Mouse (Mus musculus): Measurements from ENCODE around the gene Tmem161b. TPM values are rescaled to one million over a fixed set of nuclear protein-coding genes. Genes with fewer than 3 reads are reported as not detected.

Tmem161b gene
- polyA plus RNA-seq, 1 experiment from 2014 or later = 13.5 TPM

DNA sequence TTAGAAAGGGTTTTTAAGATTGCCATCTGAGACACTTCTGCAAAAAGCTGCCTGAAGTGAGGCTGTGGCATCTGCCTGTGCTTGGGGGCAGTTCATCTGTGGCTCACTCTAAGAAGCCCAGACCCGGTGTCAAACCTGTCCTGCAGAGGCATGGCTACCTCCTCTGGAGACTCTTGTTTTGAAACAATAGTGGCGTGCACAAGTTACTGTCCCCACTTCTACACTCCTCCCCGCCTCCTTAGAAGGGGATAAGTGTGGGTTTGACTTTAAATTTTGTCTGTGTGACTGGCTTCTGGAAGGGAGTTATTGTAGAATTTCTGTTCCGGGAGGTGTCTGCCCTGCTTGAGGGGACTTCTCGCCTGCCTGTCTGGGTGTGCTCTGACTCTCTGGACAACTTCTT, 121.2 kb downstream of the Tmem161b start:
- Histone ChIP-seq H3K27me3 (replicated peaks; ENCODE audit: control insufficient read depth, insufficient read depth, low read length) (peaks cover 57% of the 10 kb centered on the region), H3K9me3 (ENCODE audit: control insufficient read depth, low read length) (no peaks in the 10 kb centered on the region), H3K4me3 (ENCODE audit: low read depth, low read length) (no peak overlapping the region), H3K36me3 (ENCODE audit: control insufficient read depth, insufficient read depth, low read length) (no peaks in the 10 kb centered on the region), H3K27ac (ENCODE audit: low read depth, low read length) (no peak overlapping the region), H3K4me2 (no peak overlapping the region), H3K4me1 (replicated peaks; ENCODE audit: control insufficient read depth, insufficient read depth, low read length) (no peaks in the 10 kb centered on the region), H3K9ac (ENCODE audit: low read depth, low read length) (no peak overlapping the region)
- WGBS = 11% methylated on average over 5 of the region's 5 CpGs
- ATAC-seq (replicated peaks; ENCODE audit: low FRiP score) = no peak
- DNase-seq (ENCODE audit: low spot score) = no peak

DNA sequence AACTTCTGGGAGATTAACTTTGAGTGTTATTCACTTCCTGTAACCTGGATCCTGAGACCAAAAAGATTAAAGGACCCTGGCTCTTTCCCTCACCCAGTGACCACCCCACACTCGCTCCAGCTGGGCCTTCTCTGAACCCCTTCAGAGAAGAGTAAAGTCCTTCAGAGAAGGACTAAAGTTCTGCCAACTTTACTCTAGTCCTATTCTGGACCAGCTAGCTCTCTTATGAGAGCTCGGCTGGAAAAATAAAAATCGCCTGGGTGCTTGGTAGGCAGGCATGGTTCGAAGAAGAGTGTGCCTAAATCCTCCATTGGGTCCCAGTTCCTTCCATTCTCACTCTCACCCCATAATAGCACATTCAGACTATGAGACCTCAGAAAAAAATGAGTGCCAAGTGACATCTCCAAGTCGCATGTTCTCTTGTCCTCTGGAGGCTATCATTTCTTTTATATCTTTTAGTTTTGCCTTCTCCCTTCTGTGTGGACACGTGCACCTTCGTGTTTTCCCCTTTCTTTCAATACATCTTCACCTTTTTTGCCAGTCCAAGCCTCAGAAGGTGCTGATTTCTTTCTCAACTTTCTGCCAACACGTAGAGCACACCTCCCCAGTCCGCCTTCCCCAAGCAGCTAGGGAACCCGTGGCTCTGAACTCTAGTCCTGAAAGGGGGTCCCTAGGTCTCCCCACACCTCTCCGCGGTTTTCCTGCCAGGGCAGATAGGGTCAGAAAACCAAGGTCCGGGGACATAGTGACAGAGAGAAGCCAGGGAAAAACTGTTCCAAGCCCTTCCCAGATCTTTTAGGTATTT, 121.8 kb downstream of the Tmem161b start:
- Histone ChIP-seq H3K9ac (ENCODE audit: low read depth, low read length) (no peak overlapping the region), H3K4me2 (no peak overlapping the region), H3K4me1 (replicated peaks; ENCODE audit: control insufficient read depth, insufficient read depth, low read length) (no peaks in the 10 kb centered on the region), H3K9me3 (ENCODE audit: control insufficient read depth, low read length) (no peaks in the 10 kb centered on the region), H3K27ac (ENCODE audit: low read depth, low read length) (no peak overlapping the region), H3K27me3 (replicated peaks; ENCODE audit: control insufficient read depth, insufficient read depth, low read length) (peaks cover 62% of the 10 kb centered on the region), H3K4me3 (ENCODE audit: low read depth, low read length) (no peak overlapping the region), H3K36me3 (ENCODE audit: control insufficient read depth, insufficient read depth, low read length) (no peaks in the 10 kb centered on the region)
- ATAC-seq (replicated peaks; ENCODE audit: low FRiP score) (no peak), DNase-seq (ENCODE audit: low spot score) (no peak)
- 5% methylated on average over 13 of the region's 13 CpGs for WGBS

DNA sequence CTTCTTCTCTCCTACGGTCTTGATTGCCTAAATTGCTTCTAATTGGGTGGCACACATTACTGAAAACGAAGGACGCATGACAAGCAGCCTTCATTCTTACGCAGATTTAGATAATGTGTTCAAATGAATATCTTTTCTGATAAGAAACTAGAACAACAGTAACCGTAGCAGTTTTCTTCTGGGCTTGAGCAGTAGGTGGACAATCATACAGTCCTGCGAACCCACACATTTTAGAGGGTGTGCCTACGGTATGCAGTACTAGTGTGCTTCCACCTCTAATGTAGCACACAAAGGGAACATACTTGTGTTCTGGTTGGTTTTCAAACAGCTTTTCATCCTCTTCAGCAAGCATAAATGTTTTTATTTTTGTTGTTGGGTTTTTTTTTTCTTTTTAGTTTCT, 122.6 kb downstream of the Tmem161b start:
- WGBS = 8% methylated on average over 7 of the region's 7 CpGs
- no peak overlapping the region for H3K27ac ChIP-seq (ENCODE audit: low read depth, low read length)
- ATAC-seq (replicated peaks; ENCODE audit: low FRiP score) (no peak), DNase-seq (ENCODE audit: low spot score) (no peak)
- no peak overlapping the region for H3K4me3 ChIP-seq (ENCODE audit: low read depth, low read length)
- peaks cover 65% of the 10 kb centered on the region for H3K27me3 ChIP-seq (replicated peaks; ENCODE audit: control insufficient read depth, insufficient read depth, low read length)
- no peak overlapping the region for H3K9ac ChIP-seq (ENCODE audit: low read depth, low read length)
- H3K9me3 ChIP-seq (ENCODE audit: control insufficient read depth, low read length) = no peaks in the 10 kb centered on the region
- no peaks in the 10 kb centered on the region for H3K4me1 ChIP-seq (replicated peaks; ENCODE audit: control insufficient read depth, insufficient read depth, low read length)
- no peak overlapping the region for H3K4me2 ChIP-seq
- no peaks in the 10 kb centered on the region for H3K36me3 ChIP-seq (ENCODE audit: control insufficient read depth, insufficient read depth, low read length)

DNA sequence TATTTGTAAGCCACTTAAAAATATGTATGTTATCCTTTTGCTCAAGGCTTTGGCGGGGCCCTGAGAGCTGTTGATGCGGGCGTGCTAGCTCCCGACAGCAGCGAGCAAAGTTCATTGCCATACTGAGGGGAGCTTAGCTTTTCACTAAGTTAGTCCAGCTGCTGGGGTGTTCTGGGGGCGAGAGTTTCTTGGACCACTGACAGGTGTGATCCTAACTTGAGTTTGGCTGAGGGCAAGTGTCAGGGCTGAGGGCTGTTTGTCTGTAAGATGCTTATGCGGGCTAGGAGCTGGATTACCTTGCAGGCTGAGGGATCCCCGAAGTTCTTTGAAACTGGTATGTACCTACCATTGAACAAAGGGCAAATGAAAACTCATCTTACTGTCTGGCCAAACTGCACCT, 123.0 kb downstream of the Tmem161b start:
- DNase-seq (ENCODE audit: low spot score) = peak; percentile 36

More for the DNA sequence above, 123.0 kb downstream of the Tmem161b start:
- H3K4me1 ChIP-seq (replicated peaks; ENCODE audit: control insufficient read depth, insufficient read depth, low read length) = no peaks in the 10 kb centered on the region
- no peak for ATAC-seq (replicated peaks; ENCODE audit: low FRiP score)
- no peak overlapping the region for H3K4me2 ChIP-seq
- no peaks in the 10 kb centered on the region for H3K9me3 ChIP-seq (ENCODE audit: control insufficient read depth, low read length)
- no peak overlapping the region for H3K27ac ChIP-seq (ENCODE audit: low read depth, low read length)
- H3K9ac ChIP-seq (ENCODE audit: low read depth, low read length) = no peak overlapping the region
- H3K27me3 ChIP-seq (replicated peaks; ENCODE audit: control insufficient read depth, insufficient read depth, low read length) = peaks cover 69% of the 10 kb centered on the region
- H3K36me3 ChIP-seq (ENCODE audit: control insufficient read depth, insufficient read depth, low read length) = no peaks in the 10 kb centered on the region
- no peak overlapping the region for H3K4me3 ChIP-seq (ENCODE audit: low read depth, low read length)
- 2% methylated on average over 8 of the region's 8 CpGs for WGBS

Small RNA genes lying within 50 kb of the gene (microRNA-seq; reads per million reads assigned to microRNA genes)
- gene Gm24331 (ENCODE audit: borderline number of aligned reads) = not detected
